Mouse (Mus musculus) fibroblast of lung, adult 2 months (primary cell): Measurements from ENCODE around the gene Bclaf3.
A peak's percentile ranks its signal among the peaks of the same experiment; 100 is the strongest.
"Not testable (repeated sequence)": the region's sequence is repeated elsewhere in the genome, so short reads cannot be mapped to it uniquely, and the experiment has no call there.

Source experiments
- DNase-seq: peaks from one replicate; pipeline ENCODE4 v3.0.0-alpha.2; 2011; ENCODE audit warnings: low read depth

The Bclaf3 gene

DNA sequence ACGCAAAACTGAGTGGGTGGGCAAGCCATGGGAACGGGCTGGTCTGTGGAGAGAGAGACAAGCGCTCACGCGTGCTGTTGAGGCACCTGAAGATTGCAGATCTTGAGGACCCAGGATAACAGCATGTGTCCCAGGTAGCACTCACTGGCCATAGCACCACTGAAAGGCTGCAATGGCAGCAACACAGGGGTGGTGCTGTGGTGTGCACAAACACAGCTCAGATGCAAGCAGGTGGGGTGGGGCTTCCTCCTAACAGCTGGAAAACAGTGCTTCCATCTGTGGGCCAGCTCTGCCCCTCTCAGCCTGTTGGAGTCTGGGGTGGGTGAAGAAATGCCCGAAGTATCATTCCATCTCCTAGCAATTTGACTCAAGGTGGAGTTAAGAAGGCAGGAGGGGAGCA is at the start of gene Bclaf3:
TSS of gene Bclaf3 (plus strand) at position 301 of the 400 bp plus-strand sequence.
- DNase-seq: no peak

DNA sequence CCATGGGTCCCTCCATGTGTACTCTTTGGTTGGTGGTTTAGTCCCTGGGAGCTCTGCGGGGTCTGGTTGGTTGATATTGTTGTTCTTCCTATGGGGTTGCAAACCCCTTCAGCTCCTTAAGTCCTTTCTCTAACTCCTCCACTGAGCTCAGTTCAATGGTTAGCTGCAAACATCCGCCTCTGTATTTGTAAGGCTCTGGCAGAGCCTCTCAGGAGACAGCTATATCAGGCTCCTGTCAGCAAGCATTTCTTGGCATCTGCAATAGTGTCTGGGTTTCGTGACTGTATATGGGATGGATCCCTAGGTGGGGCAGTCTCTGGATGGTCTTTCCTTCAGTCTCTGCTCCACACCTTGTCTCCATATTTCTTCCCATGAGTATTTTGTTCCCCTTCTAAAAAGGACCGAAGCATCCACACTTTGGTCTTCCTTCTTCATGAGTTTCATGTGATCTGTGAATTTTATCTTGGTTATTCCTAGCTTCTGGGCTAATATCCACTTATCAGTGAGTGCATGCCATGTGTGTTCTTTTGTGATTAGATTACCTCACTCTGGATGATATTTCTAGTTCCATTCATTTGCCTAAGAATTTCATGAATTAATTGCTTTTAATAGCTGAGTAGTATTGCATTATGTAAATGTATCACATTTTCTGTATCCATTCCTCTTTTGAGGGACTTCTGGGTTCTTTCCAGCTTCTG is 48.1 kb upstream of the Bclaf3 start:
- DNase-seq: not testable (repeated sequence)

DNA sequence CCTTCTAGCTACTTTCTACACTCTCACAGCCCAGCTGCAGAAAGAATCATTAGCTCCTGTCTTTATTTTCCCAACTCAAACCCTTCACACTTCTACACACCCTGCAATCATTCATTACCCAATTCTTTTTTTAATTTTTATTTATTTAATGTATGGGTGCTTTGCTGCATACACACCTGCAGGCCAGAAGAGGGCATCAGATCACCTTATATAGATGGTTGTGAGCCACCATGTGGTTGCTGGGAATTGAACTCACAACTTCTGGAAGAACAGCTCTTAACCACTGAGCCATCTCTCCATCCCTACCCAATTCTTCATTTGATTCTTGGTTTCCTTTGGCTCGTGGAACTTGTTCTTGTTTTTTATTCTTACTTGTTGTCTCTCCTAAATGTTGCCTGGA is 42.2 kb upstream of the Bclaf3 start:
- DNase-seq: no peak

DNA sequence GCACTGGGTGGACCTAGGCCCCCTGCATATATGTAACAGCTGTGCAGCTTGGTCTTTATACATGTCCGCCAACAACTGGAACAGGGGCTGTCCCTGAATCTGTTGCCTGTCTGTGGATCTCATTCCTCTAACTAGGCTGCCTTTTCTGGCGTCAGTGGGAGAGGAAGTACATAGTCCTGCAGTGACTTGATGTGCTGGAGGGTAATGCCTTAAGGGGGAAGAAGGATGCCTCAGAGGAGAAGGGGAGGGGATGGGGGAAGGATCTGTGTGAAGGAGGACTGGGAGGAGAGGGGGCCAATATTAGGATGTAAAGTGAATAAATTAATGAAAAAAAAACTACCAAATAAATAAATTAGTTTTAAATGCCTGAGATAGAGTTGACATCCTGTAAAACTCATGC is 23.3 kb upstream of the Bclaf3 start:
- no peak for DNase-seq

DNA sequence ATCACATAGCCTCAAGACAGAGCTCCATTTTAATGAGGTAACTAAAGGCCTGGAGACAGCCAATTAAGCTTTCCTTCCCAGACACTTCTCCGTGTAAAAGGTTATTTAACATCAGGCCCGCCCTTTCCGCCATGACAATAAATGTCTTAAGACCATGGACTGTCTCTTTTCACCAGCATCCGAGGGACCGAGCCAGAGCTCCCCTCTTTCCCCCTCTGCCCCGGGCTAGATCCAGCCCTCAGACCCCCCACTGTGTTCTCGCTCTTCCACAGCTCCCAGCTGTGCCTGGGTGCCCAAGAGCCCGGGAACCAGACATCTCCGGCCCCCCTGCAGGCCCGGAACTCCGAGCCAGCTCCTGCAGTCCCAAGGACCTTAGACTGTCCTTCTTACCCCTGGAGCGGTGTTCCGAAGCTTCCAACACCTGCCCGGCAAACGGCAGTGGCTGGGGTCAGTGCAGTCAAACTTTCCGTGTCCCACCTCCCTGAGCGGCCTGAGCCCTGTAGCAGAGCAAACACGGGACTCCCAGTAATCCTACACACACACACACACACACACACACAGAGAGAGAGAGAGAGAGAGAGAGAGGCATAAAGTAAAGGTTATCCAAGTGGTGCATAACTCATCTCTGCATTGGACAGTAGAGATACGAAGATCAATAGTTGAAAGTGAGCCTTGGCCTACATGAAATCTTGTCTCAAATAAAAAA is 18.0 kb upstream of the Bclaf3 start:
- no peak for DNase-seq

DNA sequence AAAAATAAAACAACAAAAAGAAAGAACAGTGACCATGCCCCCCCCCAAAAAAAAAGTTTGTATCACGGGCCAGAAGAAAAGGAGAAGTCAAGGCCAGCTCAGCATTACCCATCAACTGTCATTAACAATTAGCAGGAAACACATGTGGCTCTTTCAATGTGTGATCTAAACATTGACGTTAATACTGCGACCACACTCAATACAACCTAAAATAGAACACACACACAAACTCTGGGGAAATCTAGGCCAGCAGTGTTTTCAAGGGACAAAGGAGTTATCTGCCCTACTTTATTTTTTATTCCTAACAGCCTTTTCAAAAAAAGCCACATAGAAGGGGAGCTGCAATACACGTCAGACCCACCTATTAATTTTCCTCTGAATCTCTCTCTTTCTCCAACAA is 17.4 kb upstream of the Bclaf3 start:
- DNase-seq: no peak

DNA sequence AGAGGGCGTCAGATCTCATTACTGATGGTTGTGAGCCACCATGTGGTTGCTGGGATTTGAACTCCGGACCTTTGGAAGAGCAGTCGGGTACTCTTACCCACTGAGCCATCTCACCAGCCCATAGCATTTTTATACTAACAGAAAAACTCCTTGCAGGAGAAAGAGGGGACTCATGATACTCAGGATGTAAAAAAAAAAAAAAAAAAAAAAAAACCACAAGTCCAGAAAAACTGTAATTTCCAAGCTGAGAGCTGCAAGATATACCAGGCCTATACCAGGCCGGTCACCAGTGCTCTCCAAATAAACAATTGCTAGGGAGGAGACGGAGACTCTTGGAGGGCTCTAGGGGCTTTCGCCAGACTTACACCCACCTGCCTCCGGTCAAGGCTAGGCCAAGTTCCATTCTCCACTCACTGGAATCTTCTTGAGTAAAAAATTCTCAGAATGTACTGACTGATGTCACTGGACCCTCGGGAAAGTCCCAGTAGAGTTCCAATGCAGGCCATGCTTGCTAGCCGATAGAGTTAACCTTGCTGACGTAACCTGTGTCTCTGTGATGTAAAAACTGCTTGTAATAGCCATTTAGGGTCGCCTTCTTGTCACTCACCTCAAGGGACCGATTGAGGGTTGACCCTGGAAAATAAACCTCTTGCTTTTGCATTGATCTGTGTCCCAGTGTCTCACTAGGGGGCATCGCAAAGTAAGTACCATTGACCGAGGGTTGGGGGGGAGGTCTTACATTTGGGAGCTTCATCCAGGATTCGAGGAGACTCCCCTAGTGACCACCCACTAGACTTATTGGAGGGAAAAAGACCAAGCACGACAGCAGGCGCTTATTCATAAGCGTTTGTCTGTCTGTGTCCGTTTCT is 16.4 kb upstream of the Bclaf3 start:
- no peak for DNase-seq

DNA sequence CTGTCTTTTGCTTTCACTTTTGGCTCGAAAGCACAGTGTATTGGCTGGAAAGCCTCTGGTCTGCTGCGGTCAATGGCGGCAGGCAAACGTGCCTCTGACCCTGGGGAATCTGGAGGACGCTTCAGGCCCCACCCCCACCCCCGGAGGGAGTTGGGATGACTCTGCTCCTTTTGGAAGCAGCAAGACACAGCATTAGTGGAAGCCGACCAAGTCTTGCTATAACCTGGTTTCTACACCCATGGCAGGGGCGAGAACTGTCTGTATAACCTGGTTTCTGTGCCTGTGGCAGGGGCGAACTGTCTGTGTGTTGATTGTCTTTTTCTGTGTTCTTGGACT is 15.8 kb upstream of the Bclaf3 start:
- no peak for DNase-seq

DNA sequence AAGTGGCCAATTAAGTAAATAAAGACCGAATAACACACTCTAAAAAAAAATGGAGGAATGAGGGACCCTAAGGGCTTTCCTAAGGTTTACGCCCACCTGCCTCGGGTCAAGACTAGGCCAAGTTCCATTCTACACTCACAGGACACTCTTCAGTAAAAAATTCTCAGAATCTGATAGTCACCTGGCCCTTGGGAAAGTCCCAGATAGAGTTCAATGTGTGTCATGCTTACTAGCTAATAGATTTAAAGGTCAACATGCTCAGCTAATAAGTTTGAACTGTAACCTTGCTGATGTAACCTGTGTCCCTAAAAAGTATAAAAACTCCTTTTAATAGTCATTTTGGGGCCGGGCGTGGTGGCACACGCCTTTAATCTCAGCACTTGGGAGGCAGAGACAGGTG is 10.9 kb upstream of the Bclaf3 start:
- DNase-seq: no peak

DNA sequence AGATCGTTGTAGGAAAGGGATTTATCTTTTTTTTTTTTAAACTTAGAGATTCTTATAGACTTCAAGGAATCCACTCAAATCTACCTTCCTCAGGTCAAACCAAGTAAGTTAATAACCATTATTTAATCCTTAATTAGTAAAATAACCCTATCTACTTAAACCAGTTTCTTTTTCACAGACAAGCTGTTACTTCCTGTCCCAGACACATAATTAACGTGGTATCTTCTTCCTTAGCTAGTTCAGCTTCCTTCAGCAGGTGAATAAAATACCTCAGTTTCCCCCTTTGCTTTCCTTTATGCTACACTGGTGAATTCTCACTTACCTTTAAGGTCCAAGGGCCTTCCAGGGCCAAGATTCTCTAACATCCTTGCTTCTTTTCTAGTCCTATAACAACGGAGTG is 4.7 kb upstream of the Bclaf3 start:
- DNase-seq: no peak

DNA sequence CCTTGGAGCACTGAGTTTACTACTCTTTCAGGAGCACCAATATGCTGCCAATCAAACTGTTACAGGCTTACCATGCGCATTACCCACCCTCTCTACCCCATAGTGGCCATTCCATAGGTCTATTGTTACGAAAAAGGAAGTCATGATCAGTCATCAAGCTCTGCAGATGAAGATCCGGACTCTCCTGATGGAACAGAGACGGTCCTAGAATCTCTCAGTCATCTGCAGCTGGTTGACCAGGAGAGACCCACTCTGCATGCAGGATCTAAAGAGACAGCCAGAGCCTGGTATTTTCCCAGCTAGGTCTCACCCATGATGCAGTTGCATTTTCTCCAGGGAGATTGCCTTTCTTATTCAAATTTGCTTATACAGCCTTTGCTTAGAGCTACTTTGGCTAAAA is 3.8 kb upstream of the Bclaf3 start:
- DNase-seq: no peak

DNA sequence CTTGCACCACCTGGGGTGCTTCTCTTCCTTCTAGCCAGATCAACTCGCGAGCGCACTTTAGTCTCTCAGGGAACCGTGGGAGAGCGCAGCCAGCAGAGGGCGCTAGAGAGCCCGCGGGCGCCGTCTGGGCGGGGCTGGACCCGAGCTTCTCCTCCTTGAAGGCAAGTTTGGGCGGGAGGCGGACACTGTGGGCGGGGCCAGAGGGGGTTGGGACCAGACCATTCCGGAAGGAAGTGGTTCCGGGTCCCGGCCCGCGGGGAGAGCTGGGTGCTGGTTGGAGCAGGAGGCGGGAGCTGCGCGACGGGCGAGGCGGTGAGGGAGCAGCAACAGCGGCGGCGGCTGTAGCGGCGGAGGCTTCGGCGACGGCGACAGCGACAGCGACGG is 5.9 kb downstream of the Bclaf3 start:
- peak; percentile 82 for DNase-seq

DNA sequence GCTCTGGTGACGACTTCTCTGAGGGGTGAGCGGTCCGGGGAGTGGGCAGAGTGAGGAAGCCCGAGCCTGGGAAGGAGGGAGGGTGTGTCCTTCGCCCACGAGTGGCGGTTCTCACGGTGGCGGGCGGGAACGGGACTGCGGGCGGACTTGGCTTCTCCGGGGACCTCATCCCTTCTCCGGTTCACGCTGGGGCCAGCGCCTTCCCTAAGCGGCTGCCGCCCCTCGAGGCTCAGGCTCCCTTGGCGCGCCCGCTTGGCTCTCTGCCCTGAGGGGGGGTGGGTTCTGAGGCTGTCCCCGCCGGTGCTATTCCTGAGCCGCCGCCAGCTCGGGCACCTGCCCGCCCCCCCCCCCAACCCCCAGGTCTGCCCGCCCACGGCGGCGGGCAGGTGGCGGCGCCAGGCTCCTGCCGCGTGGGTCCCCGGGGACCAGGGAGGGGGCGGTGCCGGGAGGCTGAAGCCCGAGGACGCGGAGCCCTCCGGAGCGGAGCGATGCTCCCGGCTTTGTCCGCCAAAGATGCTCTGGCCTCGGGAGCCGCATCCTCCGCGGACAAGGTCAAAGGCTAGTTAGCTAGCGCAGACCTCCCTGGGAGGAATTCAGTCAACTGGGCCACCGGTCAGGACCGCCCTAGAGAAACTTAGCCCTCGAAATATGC is 6.4 kb downstream of the Bclaf3 start:
- DNase-seq: no peak

DNA sequence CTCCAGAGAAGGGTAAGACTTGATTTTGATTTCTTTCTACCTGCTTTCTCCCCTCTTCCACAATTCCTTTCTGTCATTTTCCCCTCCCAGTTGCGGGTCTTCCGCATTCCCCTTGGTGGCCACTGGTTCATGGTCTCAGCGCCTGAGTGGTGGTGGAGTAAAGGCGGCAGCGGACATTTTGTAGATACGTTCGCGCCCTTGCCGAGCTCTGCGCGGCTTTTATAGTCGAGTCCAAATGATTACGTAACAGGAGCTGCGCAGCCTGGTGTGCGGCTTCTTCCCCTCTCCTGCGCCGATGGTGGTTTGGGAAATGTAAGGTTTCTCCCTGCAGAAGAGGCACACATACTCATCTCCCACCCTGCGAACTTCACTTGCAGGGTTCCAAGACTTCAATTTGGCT is 15.4 kb downstream of the Bclaf3 start:
- DNase-seq: no peak

DNA sequence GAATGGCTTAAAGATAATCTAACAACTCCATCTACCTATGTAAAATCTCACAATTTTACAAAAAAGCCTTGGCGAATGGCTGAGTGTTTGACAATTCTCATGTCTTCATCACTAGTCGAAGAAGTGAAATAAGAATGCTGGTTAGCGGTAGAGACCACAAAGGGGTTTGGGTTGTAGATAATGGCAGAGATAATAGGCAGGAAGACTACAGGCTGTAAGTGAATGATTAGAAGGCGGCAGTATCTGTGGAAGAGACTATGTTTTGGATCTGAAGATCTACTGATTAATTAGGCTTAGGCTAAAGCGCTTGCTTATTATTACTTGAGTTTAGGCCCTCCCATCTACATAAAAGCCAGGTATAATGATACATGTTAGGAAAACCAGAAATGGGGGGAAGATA is 20.6 kb downstream of the Bclaf3 start:
- DNase-seq: no peak

DNA sequence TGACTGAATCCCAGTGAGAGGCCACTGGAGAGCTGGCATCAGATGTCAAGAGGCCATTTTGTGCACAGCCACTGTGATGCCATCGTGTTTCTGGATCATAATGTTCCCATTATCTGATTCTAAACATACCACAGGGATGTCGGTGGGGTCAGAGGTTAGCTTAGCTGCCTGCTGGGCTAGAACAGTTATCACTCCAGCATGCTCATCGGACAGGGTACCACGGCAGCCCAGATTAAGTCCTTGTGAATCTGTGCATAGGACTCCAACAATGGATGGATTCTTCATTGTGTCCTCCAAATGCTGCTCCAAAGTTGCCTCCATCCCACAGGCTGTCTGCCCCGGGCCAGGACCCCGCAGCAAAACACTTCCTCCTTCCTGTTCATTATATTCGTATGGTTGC is 58.2 kb downstream of the Bclaf3 start:
- DNase-seq: not testable (repeated sequence)

DNA sequence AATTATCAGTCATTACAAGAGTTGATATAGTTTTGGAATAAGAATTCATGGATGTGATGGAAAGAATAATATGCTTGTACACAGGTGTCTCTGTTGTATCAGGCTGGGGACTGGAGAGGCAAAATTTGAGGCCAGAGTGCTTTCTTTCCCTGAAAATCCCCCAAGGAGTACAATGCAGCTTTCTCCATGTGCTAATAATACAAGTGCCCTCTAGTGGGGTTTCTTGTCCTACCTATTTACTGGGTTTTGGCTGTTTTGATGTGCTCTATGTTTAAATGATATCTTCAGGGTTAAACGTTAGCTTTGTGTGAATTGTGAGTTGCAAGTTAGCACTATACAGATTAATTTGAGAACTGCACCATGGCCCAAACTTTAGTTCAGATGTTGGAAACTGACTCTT is 65.1 kb downstream of the Bclaf3 start:
- DNase-seq: no peak

DNA sequence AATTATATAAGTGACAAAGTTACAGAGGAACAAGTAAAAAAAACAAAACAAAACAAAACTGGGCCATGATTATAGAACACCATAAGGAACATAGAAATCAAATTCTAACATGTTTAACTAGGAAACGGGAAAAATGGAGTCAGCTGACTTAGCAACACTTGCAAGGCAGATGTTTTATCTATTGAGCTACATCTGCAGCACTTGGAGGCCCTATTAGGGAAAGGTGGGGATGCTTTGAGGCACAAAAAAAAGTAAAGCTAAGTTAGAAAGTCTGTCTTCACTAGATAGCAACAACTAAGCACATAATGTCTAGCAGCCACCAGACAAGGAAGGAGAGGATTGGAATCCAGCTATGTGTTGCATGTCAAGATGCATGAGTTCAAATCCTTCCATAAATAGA is 71.0 kb downstream of the Bclaf3 start:
- DNase-seq: no peak

DNA sequence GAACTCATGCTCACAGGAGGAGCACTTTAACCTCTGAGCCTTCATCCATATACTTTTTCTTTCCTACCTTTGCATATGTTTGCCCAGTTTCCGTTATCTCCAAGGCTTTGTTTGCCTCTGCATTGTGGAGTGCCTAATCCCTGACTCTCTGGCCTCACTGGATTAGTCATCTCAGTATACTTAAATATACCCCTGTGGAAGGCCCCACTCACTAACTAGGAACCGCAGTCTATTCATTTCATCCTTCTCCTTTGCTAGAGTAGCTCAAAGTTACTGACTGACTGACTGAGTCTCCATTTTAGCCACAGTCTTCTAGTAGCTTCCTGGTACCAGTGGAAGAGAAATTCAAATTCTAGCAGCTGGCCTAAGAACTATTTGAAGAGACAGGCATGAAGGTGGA is 78.3 kb downstream of the Bclaf3 start:
- no peak for DNase-seq

DNA sequence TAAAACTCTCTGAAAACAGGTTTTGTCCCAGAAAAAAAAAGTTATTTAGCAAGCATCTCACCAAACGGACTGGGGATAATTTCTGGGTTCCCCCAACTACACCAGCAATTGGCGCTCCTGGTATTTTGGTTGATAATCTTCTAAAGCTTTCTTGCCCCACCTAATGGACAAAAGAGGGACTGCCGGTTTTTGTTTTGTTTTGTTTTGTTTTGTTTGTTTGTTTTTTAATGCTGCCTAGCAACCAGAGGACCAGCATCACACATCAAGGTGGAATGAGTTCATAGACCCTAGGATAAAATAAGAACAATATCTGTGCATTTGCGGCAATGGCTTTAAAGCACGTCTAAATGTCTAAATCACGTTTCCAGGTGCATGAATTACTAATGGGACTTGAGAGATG is 80.4 kb downstream of the Bclaf3 start:
- no peak for DNase-seq

DNA sequence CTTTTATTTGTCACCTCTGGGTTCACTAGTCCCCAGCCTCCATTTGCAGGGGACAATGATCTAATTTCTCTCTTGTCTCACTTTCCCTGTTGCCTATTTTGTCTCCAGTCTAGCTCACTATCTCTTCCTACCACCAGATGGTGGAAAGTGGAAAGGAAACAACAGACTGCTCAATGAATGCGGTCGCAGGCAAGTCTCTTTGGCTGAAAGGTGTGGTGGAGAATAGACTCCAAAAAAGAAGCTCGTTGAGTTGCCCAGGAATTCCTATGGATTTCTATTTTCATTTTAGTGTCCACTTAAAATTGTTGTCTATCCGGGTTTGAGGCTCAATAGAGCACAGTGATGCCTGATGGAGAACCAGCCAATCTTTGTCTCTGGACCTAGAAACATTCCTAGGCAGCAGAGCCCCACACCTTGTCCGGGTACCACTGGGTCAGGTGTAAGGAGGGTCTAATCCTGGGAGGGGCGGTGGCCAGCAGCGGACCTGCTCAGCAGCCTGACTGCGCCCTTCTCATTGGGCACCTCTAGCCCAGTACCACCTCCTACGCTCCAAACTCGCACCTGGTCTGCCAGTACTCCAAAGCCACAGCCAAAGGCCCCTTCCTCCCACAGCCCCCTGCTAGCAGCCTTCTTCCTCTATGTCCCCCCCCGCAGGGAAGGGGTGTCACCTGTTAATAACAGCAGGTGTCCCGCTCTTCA is 99.9 kb downstream of the Bclaf3 start:
- DNase-seq: no peak
